Mouse (Mus musculus) liver, postnatal 0 days (tissue): ENCODE results near the gene Tesmin.

Experiments
- CTCF ChIP-seq: sonication (generic); IDR thresholded peaks from 2 replicates; pipeline ENCODE4 v1.5.1; 2016; ENCODE audit warnings: antibody characterized with exemption, low read depth
- EP300 ChIP-seq: IDR thresholded peaks from 2 replicates; pipeline ENCODE4 v1.6.1; 2016; ENCODE audit warnings: antibody characterized with exemption, low read depth, mild to moderate bottlenecking

DNA sequence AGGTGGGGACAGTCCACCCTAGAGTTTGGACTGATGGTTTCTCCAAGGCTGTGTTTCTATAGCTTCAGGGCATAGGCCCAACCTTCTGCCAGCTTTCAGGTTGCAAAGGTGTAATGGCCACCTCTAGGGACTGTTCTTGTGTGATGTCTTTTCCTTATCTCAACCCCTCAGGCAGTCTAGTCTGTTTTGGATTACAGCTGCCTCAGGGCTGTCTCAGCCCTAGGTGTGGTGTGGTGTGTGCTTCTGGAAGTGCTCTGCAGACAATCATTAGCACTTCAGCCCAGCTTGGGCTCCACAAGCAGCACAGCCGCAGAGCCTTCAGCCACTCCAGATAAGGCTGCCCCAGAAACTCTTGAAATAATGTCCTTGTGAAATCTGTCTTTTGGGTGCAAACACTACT is 3.7 kb downstream of the Tesmin start:
- no peak for TF ChIP-seq CTCF
- TF ChIP-seq EP300 = no peak
